Mouse (Mus musculus) urinary bladder, postnatal 25 days (tissue): ENCODE results near the gene Cyp17a1.

Source experiments
- DNase-seq: peaks from one replicate; pipeline ENCODE4 v3.0.0; 2022; ENCODE audit warnings: low spot score

Gene Cyp17a1

GRCm38 (mm10) chr19:46670691-46671090, 2.3 kb downstream of the Cyp17a1 start:
- DNase-seq, result no peak

GRCm38 (mm10) chr19:46669802-46670201, 3.2 kb downstream of the Cyp17a1 start:
- DNase-seq, result no peak

GRCm38 (mm10) chr19:46668263-46668662, 4.7 kb downstream of the Cyp17a1 start:
- DNase-seq, result no peak

DNA sequence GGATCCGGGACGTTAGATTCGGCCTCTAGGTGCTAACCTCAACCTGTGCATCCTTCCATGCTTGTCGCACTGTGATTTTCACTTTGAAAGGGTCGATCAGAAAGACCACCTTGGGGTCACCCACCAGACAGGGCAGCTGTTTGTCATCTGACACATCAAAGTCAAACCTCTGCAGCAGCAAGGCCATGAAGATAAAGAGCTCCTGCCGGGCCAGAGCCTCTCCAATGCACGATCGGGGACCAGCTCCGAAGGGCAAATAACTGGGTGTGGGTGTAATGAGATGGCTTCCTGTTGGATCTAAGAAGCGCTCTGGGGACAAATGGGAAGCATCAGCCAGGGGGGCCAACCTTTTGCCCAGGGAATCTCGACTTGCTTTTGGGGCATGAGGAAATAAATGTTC, 5.7 kb downstream of the Cyp17a1 start:
- DNase-seq, result no peak

- no peak for DNase-seq
Observed at GRCm38 (mm10) chr19:46665474-46665873, 7.5 kb downstream of the Cyp17a1 start.

- no peak for DNase-seq
Observed at GRCm38 (mm10) chr19:46662784-46663183, 10.2 kb downstream of the Cyp17a1 start.

DNA sequence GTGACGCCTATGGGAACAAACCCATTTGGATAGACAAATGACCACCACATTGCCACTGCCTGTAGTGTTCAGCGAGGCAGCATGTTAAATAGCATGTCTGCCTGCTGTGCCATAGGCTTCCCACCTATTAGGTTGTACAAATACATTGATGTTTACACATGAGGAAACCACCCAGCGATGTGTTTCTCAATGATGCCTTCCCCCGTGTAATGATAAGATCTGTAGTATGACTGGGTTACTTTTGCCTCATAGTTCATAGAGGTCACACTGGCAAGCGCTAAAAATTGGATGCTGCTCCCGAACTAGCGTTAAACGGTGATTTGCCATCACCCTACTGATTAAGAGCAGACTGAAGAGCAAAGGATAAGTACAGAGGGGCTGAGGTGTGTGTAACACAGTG, 10.8 kb downstream of the Cyp17a1 start:
- DNase-seq, result no peak

GRCm38 (mm10) chr19:46661511-46661910, 11.5 kb downstream of the Cyp17a1 start:
- no peak for DNase-seq

DNA sequence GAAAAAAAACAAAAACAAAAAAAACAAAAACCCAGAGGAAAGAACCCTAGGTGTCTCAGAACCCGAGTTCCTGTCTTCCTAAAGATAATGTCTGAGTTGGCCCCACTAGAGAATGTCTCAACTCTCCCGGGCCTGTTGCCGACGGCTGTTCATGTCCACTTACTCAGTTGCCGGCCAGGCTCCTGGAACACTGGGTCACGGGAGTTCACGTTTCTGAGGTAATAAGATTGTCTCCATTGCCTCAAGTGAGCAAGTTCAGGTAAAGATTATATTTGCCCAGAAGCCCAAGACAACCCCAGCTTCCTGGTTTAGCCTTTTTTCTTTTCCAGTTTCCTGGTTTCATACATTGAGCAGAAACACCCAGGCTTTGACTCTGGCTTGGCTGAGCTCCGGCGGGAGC, 14.1 kb downstream of the Cyp17a1 start:
- DNase-seq, result no peak

- no peak for DNase-seq
Observed at GRCm38 (mm10) chr19:46658348-46658747, 14.6 kb downstream of the Cyp17a1 start.

GRCm38 (mm10) chr19:46657339-46658020, 15.5 kb downstream of the Cyp17a1 start:
- no peak for DNase-seq

DNA sequence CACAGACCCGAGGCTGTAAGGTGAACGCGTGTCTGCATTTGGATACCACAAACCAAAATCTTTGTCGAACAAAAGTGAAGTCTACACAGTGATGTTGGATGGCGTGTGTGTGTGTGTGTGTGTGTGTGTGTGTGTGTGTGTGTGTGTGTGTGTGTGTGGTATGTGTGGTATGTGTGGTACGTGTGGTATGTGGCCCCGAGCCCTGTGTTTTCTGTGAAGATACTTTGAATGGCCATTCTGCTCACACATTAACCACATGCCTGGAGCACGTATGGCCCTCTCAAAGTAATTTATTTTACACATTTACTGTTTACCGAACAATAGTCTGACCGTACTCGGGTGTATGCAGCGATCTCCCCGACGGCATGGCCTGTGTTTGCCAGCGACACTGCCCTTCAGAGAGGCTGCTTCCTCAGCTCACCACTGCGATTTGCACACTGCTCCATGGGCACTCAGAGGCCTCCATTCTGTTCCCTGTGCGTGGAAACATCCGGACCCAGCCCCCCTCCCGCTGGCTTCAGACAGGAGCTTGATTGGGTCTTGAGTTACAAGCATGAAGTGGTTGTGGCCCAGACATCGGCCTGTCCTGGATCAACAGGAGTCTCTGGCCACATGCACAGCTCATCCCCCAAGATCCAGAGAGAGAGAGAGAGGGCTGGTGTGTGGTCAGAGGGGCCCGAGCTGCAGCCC, 16.7 kb downstream of the Cyp17a1 start:
- no peak for DNase-seq

DNA sequence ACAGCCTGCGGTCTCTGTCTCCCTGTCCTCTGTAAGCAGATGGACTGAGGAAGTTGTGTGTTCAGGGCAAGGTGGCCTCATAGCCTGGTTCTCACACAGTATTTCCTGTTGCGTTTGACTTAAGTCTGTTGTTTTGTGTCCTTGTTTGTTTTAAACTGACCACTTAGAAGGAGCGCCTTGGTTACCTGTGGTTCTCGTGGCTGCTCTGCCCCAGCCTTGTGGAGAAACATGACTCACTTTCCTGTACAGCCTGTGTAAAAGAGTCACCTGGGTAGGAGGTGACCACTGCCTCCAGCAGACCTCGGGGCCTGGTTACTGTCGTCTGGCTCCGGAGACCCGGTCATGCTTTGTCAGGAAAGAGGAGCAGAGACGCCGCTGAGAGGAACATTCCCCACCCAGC, 17.3 kb downstream of the Cyp17a1 start:
- no peak for DNase-seq

DNA sequence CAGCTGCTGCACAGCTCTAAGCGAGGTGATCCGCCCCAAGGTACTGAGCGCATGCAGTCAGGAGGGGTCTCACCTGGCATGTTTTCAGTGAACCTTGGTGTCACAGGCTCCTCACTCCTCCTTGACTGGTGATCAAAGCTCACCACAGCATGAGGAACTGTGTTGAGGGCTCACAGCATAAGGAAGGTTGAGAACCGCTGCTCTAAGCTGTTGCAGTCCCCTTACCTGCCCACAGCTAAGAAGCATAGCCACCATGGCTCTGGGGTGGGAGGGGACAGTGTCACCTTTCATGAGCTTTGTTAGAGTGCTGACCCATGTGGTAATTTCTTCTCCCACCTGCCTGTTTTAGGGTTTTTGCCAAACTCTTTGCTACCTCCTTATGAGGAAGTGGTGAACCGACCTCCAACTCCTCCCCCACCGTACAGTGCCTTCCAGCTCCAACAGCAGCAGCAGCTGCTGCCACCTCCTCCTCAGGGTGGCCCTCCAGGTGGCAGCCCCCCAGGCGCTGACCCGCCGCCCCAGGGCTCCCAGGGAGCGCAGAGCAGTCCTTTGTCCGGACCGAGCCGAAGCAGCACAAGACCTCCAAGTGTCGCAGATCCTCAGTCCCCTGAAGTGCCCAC, 19.2 kb downstream of the Cyp17a1 start:
- DNase-seq, result no peak

DNA sequence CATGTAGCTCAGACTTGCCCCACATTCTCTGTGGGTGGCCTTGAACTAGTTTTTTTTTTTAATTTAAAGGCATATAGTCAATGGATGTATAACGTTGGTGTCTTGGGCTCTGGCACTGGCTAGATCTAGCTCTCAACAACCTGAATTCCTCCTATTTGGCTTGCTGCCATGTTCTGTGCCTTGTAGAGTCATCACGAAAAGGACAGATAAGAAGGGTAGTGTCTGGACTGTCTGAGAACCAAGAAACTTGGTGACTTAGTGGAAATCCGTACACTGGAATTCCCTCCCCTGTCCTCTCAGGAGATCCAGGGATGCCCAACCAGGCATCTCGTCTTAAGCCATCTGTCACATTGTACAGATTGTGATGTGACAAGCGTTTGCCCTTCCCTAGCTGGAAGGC, 19.8 kb downstream of the Cyp17a1 start:
- DNase-seq, result no peak

- no peak for DNase-seq
Observed at GRCm38 (mm10) chr19:46648565-46648964, 24.4 kb downstream of the Cyp17a1 start.

GRCm38 (mm10) chr19:46647850-46648249, 25.1 kb downstream of the Cyp17a1 start:
- no peak for DNase-seq

- DNase-seq, result no peak
Observed at GRCm38 (mm10) chr19:46647254-46647653, 25.7 kb downstream of the Cyp17a1 start.

GRCm38 (mm10) chr19:46646041-46646481, 26.9 kb downstream of the Cyp17a1 start:
- no peak for DNase-seq

DNA sequence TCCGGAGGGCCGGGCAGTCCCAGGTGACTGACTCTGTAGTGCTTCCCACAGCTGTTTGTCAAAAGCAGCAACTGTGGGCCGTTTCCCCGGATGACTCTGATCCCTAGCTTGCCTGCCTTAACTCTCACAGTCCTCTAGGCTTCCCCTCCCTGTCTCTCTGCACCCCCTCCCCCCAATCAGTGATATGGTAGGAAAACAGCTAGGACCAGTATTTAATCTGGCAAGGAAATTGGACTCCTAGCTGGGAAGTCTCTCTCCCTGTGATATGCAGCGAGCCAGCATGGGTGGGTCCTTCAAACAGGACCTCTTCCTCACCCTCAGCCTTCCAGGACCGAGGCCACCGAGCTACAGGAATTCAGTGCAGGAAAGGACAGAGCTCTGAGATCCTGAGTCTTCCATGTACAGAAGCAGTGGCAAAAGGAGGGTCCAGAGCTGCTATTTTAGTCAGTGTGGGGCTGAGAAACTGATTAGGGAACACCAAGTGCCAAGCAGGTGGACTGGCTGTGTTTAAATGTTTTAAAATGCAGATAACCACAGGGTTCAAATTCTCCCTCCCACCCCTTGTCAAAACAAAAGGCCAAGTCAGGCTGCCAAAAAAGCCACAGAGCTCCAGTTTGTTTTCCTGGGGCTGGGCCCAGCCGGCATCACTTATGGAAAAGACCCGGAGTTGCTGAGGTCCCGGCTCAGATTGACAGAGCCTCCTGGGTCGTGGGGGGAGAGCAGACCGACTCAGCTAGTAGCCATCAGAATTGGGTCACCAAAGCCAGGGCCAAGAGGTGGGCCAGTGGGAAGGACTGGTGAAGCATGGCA, 28.0 kb downstream of the Cyp17a1 start:
- no peak for DNase-seq

DNA sequence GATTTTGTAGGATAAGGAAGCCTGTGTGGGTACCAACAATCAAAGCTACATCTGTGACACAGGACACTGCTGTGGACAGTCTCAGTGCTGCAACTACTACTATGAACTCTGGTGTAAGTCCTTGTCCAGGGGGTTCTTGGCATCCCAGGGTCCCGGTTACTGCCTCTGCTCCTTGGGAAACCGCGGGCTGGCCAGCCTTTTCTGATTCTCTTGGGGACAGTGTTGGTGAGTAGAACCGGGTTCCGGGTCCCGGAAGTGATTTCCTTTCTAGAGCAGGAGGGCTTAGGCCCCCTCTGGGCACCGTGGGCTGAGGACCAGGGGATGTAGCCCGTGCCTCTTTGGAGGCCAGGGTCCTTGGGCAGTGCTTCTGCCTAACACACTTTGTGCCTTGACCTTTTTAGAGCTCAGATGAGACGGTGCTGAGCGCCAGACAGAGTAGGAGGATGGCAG, 28.6 kb downstream of the Cyp17a1 start:
- no peak for DNase-seq

GRCm38 (mm10) chr19:46643236-46643635, 29.7 kb downstream of the Cyp17a1 start:
- DNase-seq, result no peak
